Mouse (Mus musculus) spleen, postnatal 4 days (tissue): Measurements from ENCODE around the gene Aldh3b3.
"Not testable (repeated sequence)": the region's sequence is repeated elsewhere in the genome, so short reads cannot be mapped to it uniquely, and the experiment has no call there.

Experiments used
- DNase-seq, 2 experiments: peaks; one replicate each; pipeline ENCODE4 v3.0.0; 2022; ENCODE audit warnings: low spot score in 2 of 2

The Aldh3b3 gene

DNA sequence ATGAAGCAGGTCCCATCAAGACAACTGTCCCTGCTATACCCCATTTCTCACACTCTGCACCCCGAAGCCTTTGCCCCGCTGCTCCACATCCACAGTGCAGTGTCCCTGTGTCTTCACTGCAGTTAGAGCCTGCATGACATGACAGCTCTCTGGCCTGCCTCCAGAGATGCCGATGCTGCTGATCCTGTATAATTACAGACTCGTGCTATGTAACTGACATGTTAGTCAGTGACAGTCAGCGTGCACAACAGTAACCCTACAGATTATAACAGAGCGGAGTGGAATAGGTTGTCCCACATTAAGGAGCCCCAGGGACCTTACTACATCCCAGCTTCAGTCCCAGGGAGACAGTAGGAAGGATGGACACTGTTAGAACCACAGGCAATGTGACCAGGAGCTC lies 16.2 kb downstream of the Aldh3b3 start:
- DNase-seq: not testable (repeated sequence)

DNA sequence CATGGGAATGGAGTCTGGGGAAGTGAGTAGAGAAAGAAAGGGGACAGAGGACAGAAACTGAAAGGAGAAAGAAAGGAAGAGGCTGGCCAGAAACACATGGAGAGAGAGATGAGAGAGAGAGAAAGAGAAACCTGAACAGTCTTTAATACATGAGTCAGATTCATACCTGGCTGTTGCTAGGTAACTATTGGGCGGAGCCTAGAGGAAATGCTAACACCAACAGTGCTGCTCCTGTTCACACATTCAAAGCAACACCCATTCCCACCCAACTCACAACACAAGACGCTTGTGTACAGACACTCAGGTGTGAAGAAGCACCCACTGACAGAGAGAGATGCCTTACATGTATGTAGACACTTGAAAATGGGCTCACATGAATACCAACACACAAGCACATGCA lies 17.4 kb downstream of the Aldh3b3 start:
- no peak for DNase-seq

DNA sequence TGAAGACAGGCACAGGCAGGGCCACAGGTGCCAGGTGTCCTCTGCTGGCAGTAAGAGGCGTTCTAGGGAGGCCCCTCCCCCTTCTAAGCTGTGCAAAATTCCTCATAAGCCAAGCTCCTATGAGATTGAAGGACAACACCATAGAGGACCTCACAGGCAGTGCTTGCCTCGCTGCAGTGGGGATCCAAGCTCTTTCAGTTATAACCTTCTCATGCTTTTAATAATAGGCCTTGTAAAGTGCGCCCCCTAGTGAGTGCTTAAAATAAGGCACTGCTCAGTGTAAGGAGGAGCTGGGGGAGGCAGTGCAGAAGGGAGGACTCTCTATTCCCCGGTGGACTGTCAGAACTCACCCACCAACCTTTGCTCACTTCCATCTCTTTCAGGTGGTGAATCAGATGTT lies 21.9 kb downstream of the Aldh3b3 start:
- DNase-seq: peak; percentile 76 to 90

DNA sequence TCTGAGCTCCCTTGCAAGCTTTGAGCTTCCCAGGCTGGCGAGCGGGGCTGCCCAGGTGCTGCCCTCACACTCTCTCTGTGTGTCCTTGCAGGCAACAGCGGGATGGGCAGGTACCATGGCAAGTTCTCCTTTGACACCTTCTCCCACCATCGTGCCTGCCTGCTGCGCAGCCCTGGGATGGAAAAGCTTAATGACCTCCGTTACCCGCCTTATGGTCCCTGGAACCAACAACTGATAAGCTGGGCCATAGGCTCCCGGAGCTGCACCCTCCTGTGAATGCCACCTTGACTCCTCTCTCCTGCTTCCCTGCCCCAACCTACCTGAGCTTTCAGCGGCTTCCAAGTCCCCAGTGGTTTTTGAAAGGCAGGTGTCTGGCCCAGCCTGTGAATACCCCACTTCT lies 22.5 kb downstream of the Aldh3b3 start:
- no peak for DNase-seq

DNA sequence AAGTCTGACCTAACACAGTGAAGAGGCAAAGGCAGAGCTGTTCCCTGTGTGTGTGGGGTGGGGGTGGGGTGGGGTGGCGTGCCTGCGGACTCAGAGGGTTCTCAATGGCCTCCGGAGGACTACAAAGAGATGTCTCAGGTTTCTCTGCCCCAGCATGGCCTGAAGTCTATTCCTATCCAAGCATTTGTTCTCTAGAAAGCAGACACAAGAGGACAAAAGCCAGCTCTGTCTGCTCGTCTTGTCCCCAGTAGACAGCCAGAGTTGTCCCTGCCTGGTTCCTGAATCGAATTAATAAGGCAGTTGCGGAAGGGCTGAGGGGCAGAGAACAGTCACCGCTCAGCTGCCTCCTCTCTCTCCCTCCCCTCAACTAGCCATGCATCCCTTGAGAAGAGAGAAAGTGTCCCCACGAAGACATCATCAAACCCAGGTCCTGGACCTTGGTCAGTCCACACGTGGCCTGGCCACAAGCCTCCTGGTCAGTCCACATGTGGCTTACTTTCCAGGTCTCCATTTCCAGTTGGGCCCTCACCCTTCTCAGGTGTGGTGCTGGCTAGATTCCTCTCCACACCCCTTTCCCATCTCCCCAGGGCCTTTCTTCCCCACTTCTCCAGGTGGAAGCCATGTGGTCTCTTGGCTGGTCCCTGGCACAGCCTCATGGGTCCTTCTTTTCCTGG lies 25.2 kb downstream of the Aldh3b3 start:
- DNase-seq: no peak

DNA sequence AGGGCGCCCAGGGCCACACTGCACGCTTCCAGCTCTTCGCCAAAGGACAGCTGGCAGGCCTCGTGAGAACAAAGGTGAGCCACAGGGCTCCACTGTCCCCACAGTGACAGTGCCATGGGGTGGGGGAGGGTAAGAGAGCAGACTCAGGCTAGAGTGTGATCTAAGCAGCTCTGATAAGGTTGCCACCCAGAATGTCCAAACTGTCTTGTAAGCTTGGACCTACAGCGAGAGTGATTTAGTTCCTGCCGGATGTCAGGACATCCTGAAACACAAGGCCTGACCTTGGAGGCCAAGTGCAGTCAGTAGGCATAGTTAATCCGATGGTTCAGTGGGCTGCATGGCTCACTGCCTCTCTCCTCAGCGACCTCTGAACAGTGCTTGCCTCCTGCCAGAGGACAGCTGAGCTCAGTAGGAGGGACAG lies 26.8 kb downstream of the Aldh3b3 start:
- no peak for DNase-seq

DNA sequence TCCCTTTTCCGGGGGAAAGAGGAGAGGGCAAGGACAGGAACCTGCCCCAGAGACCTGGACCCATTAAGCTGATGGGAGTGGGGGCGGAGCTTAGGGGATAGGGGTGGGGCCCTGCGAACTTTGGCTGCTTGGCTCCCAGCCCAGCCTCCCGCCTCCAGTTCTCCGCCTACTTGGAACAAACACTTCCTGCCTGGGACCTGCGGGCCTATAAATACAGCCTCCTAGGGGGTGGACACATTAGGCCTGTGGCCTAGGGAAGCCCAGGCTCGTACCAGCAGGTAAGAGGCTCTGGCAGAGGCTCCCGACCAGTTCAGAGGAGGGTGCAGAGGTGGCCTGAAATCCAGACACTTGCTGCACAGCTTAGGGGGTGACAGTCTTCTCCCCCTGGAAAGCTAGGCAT lies 27.9 kb downstream of the Aldh3b3 start, which contains the start of gene Acy3:
Gene Acy3 (plus strand): TSS at position 237 of the 400 bp plus-strand sequence.
- DNase-seq: peak in 1 of 2 experiments; percentile 57

DNA sequence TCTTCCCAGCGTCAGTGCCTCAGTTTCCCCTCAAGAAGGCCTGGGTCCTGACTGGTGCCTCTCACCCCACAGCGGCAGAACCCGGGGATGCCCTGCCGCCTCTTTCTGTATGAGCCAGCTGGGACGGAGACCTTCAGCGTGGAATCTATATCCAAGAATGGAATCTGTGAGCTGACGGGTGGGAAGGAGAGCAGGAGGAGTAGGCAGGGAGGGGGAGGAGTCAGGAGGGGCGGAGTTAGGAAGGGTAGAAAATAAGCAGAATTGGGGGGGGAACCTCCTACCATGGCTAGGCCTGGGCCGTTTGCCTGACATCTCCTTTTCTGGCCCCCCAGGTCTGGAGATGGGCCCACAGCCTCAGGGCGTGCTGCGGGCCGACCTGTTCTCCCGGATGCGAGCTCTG lies 29.6 kb downstream of the Aldh3b3 start:
- no peak for DNase-seq

DNA sequence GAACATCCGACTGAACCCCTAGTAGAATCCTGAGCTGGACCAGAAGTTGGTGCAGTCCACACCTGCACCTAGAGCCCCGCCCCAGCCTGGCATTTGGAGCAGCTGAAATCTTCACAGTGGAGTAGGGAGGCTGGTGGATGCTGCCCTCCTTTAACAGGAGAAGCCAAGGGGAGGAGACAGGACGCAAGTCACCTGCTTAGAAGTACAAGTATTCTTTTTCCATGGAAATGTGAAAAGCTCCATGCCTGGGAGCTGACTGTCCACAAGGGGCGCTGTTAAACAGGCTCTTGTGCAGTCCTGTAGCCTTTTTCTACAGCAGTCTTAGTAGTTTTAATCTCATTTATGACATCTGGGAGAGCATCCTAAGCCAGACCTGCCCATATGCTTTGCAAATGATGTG lies 30.3 kb downstream of the Aldh3b3 start:
- DNase-seq: no peak

DNA sequence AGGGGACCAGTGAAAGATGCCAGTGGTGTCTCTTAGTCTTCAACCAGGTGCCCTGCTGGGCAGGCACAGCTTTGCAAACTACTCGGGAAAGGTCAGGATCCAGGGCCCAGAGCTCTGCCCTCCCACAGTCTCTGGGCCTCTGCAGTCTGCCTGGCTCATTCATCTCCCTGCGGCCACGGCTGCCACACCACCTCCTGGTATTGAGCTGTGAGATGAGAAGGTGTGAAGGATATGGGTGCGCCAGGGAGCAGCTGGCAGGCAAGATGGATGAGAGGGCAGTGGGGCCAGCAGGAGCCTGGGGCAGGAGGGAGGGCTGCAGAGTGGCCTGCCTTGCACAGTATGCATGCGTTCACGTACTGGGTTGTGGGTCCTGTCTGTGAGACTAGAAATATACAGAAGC lies 32.4 kb downstream of the Aldh3b3 start:
- no peak for DNase-seq

DNA sequence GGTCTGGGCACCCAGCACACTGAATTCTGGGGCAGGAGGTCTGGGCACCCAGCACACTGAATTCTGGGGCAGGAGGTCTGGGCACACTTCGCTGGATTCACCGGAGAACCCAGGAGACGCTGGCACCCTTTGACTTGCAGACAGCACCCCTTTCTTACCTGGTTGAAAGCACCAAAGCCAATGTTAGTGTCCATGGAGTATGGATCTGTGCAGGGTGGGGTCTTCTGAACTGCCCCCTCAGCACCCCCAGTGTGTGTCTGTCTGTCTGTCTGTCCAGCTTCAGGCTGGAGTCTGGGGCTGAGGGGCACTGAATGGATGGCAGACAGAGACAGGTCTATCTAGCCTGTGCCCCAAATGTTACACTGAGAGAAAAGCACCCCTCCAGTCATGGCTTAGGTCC lies 33.1 kb downstream of the Aldh3b3 start:
- no peak for DNase-seq

DNA sequence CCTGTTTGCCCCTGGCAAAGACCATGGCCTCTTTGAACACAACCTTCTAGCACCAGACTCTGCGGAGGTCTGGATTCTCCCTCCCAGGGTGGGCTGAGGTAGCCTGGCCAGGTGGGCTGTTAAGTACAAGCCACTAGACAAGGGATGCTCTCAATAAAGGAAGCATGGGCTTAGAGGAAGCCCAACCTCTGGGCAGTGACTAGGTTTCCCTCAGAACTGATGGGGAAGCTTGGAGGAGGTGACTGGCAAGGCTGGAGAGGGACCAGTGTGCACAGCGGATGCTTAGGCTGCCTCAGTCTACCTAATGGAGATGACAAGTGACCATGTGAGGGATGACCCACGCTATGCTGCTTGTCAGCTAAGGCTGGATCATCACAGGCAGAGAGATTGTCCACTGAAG lies 33.5 kb downstream of the Aldh3b3 start:
- no peak for DNase-seq

DNA sequence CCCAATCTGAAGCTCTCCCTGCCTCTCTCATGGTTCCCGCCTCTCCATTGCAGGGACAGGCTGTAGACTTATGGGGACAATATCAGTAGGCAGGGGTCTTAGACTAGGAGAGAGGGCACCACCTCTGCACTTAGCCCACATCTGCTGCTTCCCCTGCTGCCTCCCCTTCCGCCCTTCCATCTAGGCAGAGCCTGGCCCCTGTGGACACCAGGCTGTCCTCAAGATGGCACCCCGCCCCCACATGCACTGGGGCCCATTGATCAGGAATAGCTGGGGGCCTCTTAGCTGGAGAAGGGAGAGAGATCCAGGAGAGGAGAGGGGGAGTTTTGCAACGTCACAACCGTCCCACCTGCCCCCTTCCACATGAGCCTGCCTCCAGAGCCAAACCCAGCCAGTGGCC lies 34.0 kb downstream of the Aldh3b3 start, which contains the start of gene Tbx10:
Gene Tbx10 (plus strand): TSS at position 337 of the 400 bp plus-strand sequence.
- DNase-seq: no peak

DNA sequence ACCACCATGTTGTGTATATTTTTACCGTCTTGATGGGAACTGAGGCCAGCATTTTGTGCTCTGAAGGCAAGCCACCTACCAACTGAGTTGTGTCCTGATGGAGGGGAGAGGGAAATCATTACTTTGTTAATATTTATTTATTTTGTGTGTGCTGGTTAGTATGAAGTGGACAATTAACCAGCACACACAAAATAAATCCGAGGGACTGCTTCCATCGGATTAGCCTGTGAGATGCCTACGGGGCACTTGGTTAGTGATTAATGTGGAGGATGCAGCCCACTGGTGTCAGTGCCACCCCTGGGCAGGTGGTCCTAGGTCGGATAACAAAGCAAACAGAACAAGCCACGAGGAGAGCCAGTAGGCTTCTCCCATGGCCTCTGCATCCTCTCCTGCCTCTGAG lies 36.5 kb downstream of the Aldh3b3 start:
- DNase-seq: no peak

DNA sequence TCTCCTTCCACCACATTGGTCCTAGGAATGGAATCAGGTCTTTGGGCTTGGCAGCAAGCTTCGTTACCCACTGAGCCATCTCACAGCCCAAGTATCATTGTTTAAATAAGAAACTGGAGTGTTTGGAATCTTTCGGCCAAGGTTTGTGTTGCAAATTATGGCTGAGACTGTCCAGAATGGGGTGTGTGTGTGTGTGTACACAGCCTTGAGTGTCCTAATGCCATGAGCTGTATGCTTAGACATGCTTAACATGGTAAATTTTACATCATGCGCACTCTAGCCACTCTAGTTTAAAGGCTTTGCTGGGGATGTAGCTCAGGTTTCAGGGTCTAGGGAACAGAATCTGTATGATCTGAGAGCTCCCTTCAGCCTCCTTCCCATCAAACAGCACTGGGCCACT lies 37.1 kb downstream of the Aldh3b3 start:
- DNase-seq: no peak

DNA sequence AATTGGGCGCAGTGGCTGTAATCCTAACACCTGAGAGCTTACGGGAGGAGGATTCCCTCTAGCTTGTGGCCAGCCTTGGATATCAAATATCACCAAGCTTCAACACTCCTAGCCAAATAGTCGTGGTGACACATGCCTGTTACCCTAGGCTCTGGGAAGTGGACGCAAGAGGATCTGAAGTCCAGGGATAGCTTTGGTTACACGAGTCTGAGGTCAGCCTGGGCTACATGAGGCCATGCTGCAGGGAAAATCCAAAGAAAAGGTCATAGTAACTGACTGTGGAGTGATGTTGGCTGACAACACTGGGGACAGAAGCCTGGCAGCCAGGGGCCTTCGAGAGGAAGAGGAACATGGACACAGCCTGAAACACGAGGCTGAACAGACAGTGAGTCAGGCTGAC lies 37.7 kb downstream of the Aldh3b3 start:
- DNase-seq: no peak

DNA sequence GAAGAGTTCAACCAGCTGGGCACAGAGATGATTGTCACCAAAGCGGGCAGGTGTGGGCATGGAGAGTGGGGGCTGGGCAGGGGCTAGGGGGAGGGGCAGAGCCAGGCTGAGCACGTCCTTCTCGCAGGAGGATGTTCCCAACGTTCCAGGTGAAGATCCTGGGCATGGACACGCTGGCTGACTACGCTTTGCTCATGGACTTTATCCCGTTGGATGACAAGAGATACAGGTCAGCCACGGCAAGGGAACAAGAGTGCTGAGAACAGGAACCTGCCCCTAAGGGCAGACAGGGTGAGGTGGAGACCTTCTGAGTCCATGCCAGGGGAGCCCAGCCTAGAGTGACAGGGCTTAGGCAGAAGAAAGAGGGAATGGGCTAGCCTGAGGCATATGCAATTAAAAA lies 38.3 kb downstream of the Aldh3b3 start:
- no peak for DNase-seq

DNA sequence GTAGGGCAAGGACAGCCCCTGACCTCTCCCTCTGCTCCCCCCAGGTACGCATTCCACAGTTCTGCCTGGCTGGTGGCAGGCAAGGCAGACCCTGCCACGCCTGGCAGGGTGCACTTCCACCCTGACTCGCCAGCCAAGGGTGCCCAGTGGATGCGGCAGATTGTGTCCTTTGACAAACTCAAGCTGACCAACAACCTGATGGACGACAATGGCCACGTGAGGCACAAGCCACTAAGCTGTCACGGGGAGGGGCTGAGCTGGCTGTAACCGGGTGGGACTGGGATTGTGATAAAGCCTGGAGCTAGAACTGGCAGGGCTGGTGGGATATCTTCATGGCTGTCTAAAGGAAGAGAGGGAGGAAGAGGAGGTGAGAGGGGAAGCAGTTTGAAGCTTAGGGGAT lies 38.8 kb downstream of the Aldh3b3 start:
- no peak for DNase-seq

DNA sequence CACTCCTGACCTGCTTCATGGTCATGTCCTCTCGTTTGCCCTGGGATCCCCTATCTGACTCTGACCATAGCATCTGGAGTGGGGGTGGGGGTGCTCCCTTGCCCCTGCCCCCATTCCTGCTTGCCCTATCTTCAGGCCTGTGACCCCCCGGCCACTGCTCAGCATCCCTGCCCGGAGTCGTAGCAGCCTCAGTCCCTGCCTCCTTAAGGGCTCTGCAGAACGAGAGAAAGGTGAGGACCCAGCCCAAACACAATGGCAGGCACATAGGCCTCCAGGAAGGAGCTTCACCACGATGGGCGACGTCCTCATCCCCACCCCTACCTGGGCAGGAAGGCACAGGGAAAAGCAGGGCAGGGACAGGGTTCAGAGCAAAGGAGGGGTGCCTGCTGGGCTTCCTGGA lies 39.9 kb downstream of the Aldh3b3 start:
- no peak for DNase-seq

DNA sequence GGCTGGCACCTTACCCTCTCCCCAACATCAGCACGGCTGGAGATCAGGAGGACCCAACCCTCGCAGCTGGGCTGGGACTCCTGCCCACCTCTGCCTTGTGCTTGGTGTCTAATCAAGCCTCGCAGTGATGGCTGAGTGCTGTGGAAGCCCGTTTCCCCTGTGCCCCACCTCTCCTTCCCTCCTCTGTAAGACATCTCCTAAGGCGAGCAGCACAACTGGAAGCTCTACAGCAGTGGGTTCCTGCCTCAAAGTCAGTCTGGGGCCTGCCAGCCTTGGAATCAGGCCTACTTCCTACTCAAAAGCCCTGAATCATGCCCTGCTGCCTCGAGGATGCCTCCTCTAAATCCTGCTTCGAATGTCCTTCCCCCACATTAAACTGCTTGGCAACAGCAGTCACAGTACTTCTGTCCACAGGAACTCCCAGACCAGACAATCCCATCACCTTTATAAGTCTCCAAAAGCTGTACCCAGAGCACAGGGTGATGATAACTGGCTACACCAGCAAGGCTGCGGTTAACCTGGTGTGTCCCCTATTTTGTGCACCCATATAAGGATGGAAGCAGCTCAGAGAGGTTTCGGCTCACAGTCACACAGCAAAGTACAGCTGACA lies 40.8 kb downstream of the Aldh3b3 start:
- no peak for DNase-seq

DNA sequence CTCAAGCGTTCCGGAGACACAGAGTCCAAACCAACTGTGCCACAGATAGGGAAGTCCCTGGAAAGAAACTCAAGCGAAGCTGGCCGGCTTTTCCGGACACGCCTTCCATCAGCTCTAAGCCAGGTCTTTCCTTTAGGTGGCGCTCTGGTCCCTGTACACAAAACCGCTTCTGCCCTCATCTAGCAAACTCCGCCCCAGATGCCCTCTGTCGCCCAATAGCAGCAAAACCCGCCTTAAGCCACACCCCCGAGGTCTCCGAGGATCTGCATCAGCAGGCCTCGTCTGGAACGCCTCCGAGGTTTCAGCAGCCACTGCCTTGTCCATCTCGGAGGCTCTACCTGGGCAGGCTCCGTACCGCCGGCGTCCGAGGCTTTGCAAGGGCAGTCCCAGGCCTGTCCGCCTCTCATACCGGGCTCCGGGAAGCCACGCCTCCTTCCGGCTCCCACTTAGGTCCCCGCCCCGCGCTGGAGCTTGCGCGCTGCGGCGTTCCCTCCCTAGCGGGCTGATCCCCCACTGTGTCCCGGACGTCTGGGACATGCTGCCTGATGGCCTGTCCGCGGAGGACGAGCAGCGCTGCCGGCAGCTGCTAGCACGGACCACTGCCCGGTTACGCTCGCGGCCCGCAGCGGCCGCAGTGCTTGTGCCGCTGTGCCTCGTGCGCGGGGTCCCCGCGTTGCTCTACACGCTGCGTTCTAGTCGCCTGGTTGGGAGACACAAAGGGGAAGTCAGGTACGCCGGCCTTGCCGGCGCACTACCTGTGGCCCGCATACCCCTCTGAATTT lies 41.9 kb downstream of the Aldh3b3 start, which contains the start of the genes Nudt8 and Gm49405:
Gene Nudt8 (plus strand): TSS at position 462 of the 782 bp plus-strand sequence.
Gene Gm49405 (plus strand): TSS at position 508 of the 782 bp plus-strand sequence.
- peak; percentile 96 for DNase-seq

DNA sequence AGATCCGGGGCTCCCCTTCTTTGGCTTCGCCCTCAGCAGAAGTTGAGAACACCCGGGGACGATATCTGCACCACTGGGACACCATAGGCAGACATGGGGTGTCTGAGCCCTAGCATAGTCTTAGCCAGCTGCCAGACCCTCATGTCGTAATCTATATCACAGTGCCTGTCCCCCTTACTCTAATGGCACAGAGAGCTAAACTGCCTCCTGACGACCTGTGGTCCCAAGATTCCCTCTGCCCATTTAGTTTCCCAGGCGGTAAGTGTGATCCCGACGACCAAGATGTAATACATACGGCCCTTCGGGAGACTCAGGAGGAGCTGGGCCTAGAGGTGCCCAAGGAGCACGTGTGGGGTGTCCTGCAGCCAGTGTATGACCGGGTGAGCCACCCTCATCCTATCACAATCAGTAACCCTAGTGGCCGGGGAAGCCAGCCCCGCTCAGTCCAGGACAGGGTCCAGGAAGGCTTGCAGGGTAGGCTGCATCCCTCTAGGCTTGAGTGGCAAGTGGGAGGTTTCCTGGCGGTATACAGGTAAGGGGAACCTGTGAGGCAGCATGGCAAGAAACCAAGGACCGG lies 42.6 kb downstream of the Aldh3b3 start:
- peak in 1 of 2 experiments; percentile 67 for DNase-seq
